Mouse (Mus musculus): Measurements from ENCODE around the gene Calhm2.

Calhm2 gene

GRCm38 (mm10) chr19:47067924-47068611, 70.0 kb downstream of the Calhm2 start:
- in situ Hi-C loops (cut with MseI, MboI), result no loop called here

GRCm38 (mm10) chr19:47067096-47067882, 70.8 kb downstream of the Calhm2 start, which contains the start of gene Taf5:
Gene Taf5, plus strand, starts transcription at chr19:47067746.
- in situ Hi-C loops (cut with MseI, MboI), result no loop called here

- in situ Hi-C loops (cut with MseI, MboI), result no loop called here
These were observed 72.2 kb downstream of the Calhm2 start for GRCm38 (mm10) chr19:47065860-47066259.

GRCm38 (mm10) chr19:47057684-47058083, 80.4 kb downstream of the Calhm2 start:
- in situ Hi-C loops (cut with MseI, MboI), result no loop called here

Data from mouse trophoblast stem cell (cell line).